Mouse (Mus musculus) ovary, adult 18-20 months (tissue): ENCODE results near the gene Ulk2.
"Not testable (repeated sequence)": the region's sequence is repeated elsewhere in the genome, so short reads cannot be mapped to it uniquely, and the experiment has no call there.

Source experiments
- DNase-seq: peaks from one replicate; pipeline ENCODE4 v3.0.0; 2022; ENCODE audit warnings: low spot score, mixed read lengths

The Ulk2 gene

GRCm38 (mm10) chr11:61854988-61855411, at the start of gene Ulk2:
Gene Ulk2 (minus strand): TSS chr11:61855073.
- peak; percentile 73 for DNase-seq

- DNase-seq: no peak
Measured at GRCm38 (mm10) chr11:61882183-61882582, 27.3 kb upstream of the Ulk2 start.

GRCm38 (mm10) chr11:61879921-61880320, 25.0 kb upstream of the Ulk2 start:
- no peak for DNase-seq

GRCm38 (mm10) chr11:61871881-61872280, 17.0 kb upstream of the Ulk2 start:
- DNase-seq: no peak

GRCm38 (mm10) chr11:61866856-61867255, 12.0 kb upstream of the Ulk2 start:
- DNase-seq: no peak

GRCm38 (mm10) chr11:61861781-61862547, 7.1 kb upstream of the Ulk2 start:
- no peak for DNase-seq

GRCm38 (mm10) chr11:61859316-61859715, 4.4 kb upstream of the Ulk2 start:
- DNase-seq: no peak

GRCm38 (mm10) chr11:61855539-61855938, 666 bp upstream of the Ulk2 start:
- DNase-seq: no peak

- DNase-seq: peak; percentile 69
Measured at GRCm38 (mm10) chr11:61854211-61854987, 474 bp downstream of the Ulk2 start.

- no peak for DNase-seq
Measured at GRCm38 (mm10) chr11:61853659-61854058, 1.2 kb downstream of the Ulk2 start.

GRCm38 (mm10) chr11:61852916-61853315, 2.0 kb downstream of the Ulk2 start:
- DNase-seq: no peak

- no peak for DNase-seq
Measured at GRCm38 (mm10) chr11:61851195-61851594, 3.7 kb downstream of the Ulk2 start.

- not testable (repeated sequence) for DNase-seq
Measured at GRCm38 (mm10) chr11:61840663-61841062, 14.2 kb downstream of the Ulk2 start.

GRCm38 (mm10) chr11:61839940-61840339, 14.9 kb downstream of the Ulk2 start:
- no peak for DNase-seq

GRCm38 (mm10) chr11:61839182-61839581, 15.7 kb downstream of the Ulk2 start:
- no peak for DNase-seq

GRCm38 (mm10) chr11:61809793-61810192, 45.1 kb downstream of the Ulk2 start:
- DNase-seq: no peak

- DNase-seq: no peak
Measured at GRCm38 (mm10) chr11:61808551-61809117, 46.2 kb downstream of the Ulk2 start.

GRCm38 (mm10) chr11:61793441-61793840, 61.4 kb downstream of the Ulk2 start:
- DNase-seq: no peak

- DNase-seq: no peak
Measured at GRCm38 (mm10) chr11:61788550-61788949, 66.3 kb downstream of the Ulk2 start.

GRCm38 (mm10) chr11:61782526-61782925, 72.3 kb downstream of the Ulk2 start:
- not testable (repeated sequence) for DNase-seq

GRCm38 (mm10) chr11:61774551-61775149, 80.2 kb downstream of the Ulk2 start:
- DNase-seq: no peak
